In the genomic region with DNA sequence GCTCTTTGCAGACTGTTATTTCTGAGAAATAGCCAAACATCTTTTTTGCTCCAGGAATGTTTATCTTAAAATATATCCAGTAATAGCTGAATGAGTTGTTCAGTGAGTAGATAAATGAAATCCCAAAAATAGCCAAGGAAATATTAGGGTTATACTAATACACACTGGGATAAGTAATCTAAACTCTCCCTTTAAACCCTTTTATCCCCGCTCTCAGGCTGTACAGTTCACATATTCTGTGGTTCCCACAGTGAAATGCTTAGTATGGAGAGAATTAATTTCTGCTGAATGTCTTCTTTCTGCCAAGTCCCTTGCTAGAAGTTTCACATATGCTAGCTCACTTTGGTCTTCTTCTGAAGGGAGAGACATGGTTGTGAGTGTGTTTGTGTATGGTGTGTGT, we compare ENCODE assay signal across 21 mouse cellular contexts.
"Had no signal": no experiment of that assay in that cellular context is flagged by ENCODE, and none has a peak within 500 bp of the region (broad histone marks: within the 10 kb centered on the region; RNA-seq: fewer than 3 reads in every experiment).

No protein-coding gene starts in this region.

- H3K27ac ChIP-seq: kidney, embryonic 15.5 days; layer of hippocampus, adult 2 months; limb, embryonic 10.5 days; limb, embryonic 13.5 days; liver, embryonic 12.5 days; liver, embryonic 15.5 days; macrophage; midbrain, embryonic 12.5 days; midbrain, embryonic 15.5 days; neural tube, embryonic 12.5 days; neural tube, embryonic 15.5 days had no signal

- H3K9ac ChIP-seq: kidney, embryonic 15.5 days; limb, embryonic 13.5 days; liver, embryonic 12.5 days; liver, embryonic 15.5 days; midbrain, embryonic 12.5 days; midbrain, embryonic 15.5 days; neural tube, embryonic 12.5 days; neural tube, embryonic 15.5 days had no signal

- H3K27me3 ChIP-seq: kidney, embryonic 15.5 days; limb, embryonic 13.5 days; liver, embryonic 12.5 days; liver, embryonic 15.5 days; midbrain, embryonic 12.5 days; midbrain, embryonic 15.5 days; neural tube, embryonic 12.5 days; neural tube, embryonic 15.5 days had no signal

- H3K4me1 ChIP-seq: kidney, embryonic 15.5 days; limb, embryonic 10.5 days; limb, embryonic 13.5 days; liver, embryonic 12.5 days; liver, embryonic 15.5 days; midbrain, embryonic 12.5 days; neural tube, embryonic 12.5 days; neural tube, embryonic 15.5 days had no signal

- H3K9me3 ChIP-seq: kidney, embryonic 15.5 days; limb, embryonic 10.5 days; limb, embryonic 13.5 days; liver, embryonic 12.5 days; liver, embryonic 15.5 days; midbrain, embryonic 12.5 days; midbrain, embryonic 15.5 days; neural tube, embryonic 12.5 days; neural tube, embryonic 15.5 days had no signal

- H3K36me3 ChIP-seq: kidney, embryonic 15.5 days; limb, embryonic 10.5 days; limb, embryonic 13.5 days; liver, embryonic 12.5 days; liver, embryonic 15.5 days; midbrain, embryonic 12.5 days; midbrain, embryonic 15.5 days; neural tube, embryonic 12.5 days; neural tube, embryonic 15.5 days had no signal

- ATAC-seq: liver, embryonic 12.5 days; midbrain, embryonic 15.5 days had no signal

- DNase-seq: kidney, adult 11 months; kidney, adult 8-10 months; kidney, postnatal 14 days; layer of hippocampus, adult 9-11 months; liver; lung, adult 18-20 months; right cerebral cortex, adult 18-20 months; right cerebral cortex, postnatal 14 days; right cerebral cortex, postnatal 4 days; thymus, postnatal 36 days had no signal

- H3K4me3 ChIP-seq: kidney, embryonic 15.5 days; layer of hippocampus, adult 2 months; limb, embryonic 10.5 days; limb, embryonic 13.5 days; liver, embryonic 12.5 days; liver, embryonic 15.5 days; midbrain, embryonic 12.5 days; midbrain, embryonic 15.5 days; neural tube, embryonic 12.5 days; neural tube, embryonic 15.5 days had no signal

- H3K4me2 ChIP-seq: kidney, embryonic 15.5 days; limb, embryonic 13.5 days; liver, embryonic 12.5 days; liver, embryonic 15.5 days; midbrain, embryonic 12.5 days; midbrain, embryonic 15.5 days; neural tube, embryonic 12.5 days; neural tube, embryonic 15.5 days had no signal
